Mouse (Mus musculus): ENCODE measurements around the gene Commd9. TPM values are rescaled to one million over a fixed set of nuclear protein-coding genes. Genes with fewer than 3 reads are reported as not detected.

The Commd9 gene
- polyA plus RNA-seq, 1 experiment from 2014 or later: 27.5 TPM

Other genes starting within 250 kb of the Commd9 start
- 0.06 and 0.12 TPM in 2 replicates for gene Rag1, start 236.7 kb upstream of the Commd9 start, polyA plus RNA-seq (2015; fragmentation: Nextera tagmentation; extraction: Ambion mirVana)
- gene B230118H07Rik, start 236.7 kb upstream of the Commd9 start, polyA plus RNA-seq (2015; fragmentation: Nextera tagmentation; extraction: Ambion mirVana): 20.2 and 21.4 TPM in 2 replicates
- gene Traf6, start 207.8 kb upstream of the Commd9 start, polyA plus RNA-seq (2015; fragmentation: Nextera tagmentation; extraction: Ambion mirVana): 3.2 and 4.6 TPM in 2 replicates
- 4.1 and 4.3 TPM in 2 replicates for gene Prr5l, start 3.2 kb upstream of the Commd9 start, polyA plus RNA-seq (2015; fragmentation: Nextera tagmentation; extraction: Ambion mirVana)

Measured in liver, embryonic 13.5 days (tissue).